Mouse (Mus musculus) layer of hippocampus, adult 2 months (tissue): ENCODE measurements around the gene Morn1. TPM values are rescaled to one million over a fixed set of nuclear protein-coding genes. Genes with fewer than 3 reads are reported as not detected.

Experiments
- DNase-seq, 2 experiments: peaks; one replicate each; pipeline ENCODE4 v3.0.0; 2022; ENCODE audit warnings: low spot score in 2 of 2
- H3K27ac ChIP-seq: fragments of 200-600 bp; 2 replicates; pipeline ENCODE4 v1.8.1; 2022
- H3K4me3 ChIP-seq: fragments of 200-600 bp; 2 replicates; pipeline ENCODE4 v1.8.1; 2022; ENCODE audit warnings: mild to moderate bottlenecking
- CTCF ChIP-seq: fragments of 200-600 bp; conservative IDR thresholded peaks from 2 replicates; pipeline ENCODE4 v1.8.1; 2022; ENCODE audit warnings: antibody characterized with exemption, mild to moderate bottlenecking, moderate library complexity
- total RNA-seq, 2 experiments: library from RNA; stranded (reverse); gene quantifications; 2 replicates each; pipeline ENCODE4 v1.2.3; 2021

Gene Morn1
- total RNA-seq, 2 experiments from 2014 or later, result 11.8 to 14.0 TPM

- H3K27ac ChIP-seq, result no peak overlapping the region
- no peak for DNase-seq
- no peak for TF ChIP-seq CTCF
- H3K4me3 ChIP-seq, result no peak overlapping the region
These were observed 84.3 kb downstream of the Morn1 start for GRCm38 (mm10) chr4:155170614-155171212.

GRCm38 (mm10) chr4:155171961-155172533 lies 85.7 kb downstream of the Morn1 start:
- Histone ChIP-seq H3K27ac (peak overlapping the region; percentile 89), H3K4me3 (0 out of 2 replicates have a peak overlapping the region, but pooled peaks have one; percentile 33)
- no peak for TF ChIP-seq CTCF
- DNase-seq, result peak in 1 of 2 experiments; percentile 59

- peak overlapping the region; percentile 89 for H3K27ac ChIP-seq
- peak; percentile 60 to 66 for DNase-seq
- TF ChIP-seq CTCF, result no peak
- H3K4me3 ChIP-seq, result peak overlapping the region; percentile 33
These were observed 86.8 kb downstream of the Morn1 start for GRCm38 (mm10) chr4:155172909-155173821.

GRCm38 (mm10) chr4:155173822-155174785 lies 87.7 kb downstream of the Morn1 start:
- peak overlapping the region; percentile 89 for H3K27ac ChIP-seq
- no peak overlapping the region; the same call in 1 of the 2 replicates for H3K4me3 ChIP-seq
- no peak for DNase-seq
- TF ChIP-seq CTCF, result no peak

- DNase-seq, result no peak
- no peak for TF ChIP-seq CTCF
- Histone ChIP-seq H3K27ac (peak overlapping the region; percentile 85), H3K4me3 (no peak overlapping the region)
These were observed 89.8 kb downstream of the Morn1 start for GRCm38 (mm10) chr4:155176210-155176609.

GRCm38 (mm10) chr4:155178274-155178673 lies 91.9 kb downstream of the Morn1 start:
- peak; percentile 51 to 68 for DNase-seq
- Histone ChIP-seq H3K27ac (peak overlapping the region; percentile 85), H3K4me3 (peak overlapping the region; percentile 0; the same call in 1 of the 2 replicates)
- TF ChIP-seq CTCF, result no peak

- H3K4me3 ChIP-seq, result peak overlapping the region; percentile 6; the same call in 1 of the 2 replicates
- peak overlapping the region; percentile 85 for H3K27ac ChIP-seq
- no peak for DNase-seq
- TF ChIP-seq CTCF, result no peak
These were observed 92.7 kb downstream of the Morn1 start for GRCm38 (mm10) chr4:155178981-155179512.

- no peak overlapping the region for H3K27ac ChIP-seq
- DNase-seq, result no peak
- TF ChIP-seq CTCF, result no peak
- no peak overlapping the region for H3K4me3 ChIP-seq
These were observed 96.8 kb downstream of the Morn1 start for GRCm38 (mm10) chr4:155183201-155183600.

- no peak for DNase-seq
- H3K27ac ChIP-seq, result no peak overlapping the region; the same call in 1 of the 2 replicates
- no peak overlapping the region for H3K4me3 ChIP-seq
- no peak for TF ChIP-seq CTCF
These were observed 98.1 kb downstream of the Morn1 start for GRCm38 (mm10) chr4:155184248-155185070.

- Histone ChIP-seq H3K27ac (no peak overlapping the region; the same call in 1 of the 2 replicates), H3K4me3 (no peak overlapping the region)
- DNase-seq, result no peak
These were observed 99.5 kb downstream of the Morn1 start for GRCm38 (mm10) chr4:155185845-155186244.

GRCm38 (mm10) chr4:155187192-155187674 lies 100.9 kb downstream of the Morn1 start:
- no peak for DNase-seq
- no peak for TF ChIP-seq CTCF
- Histone ChIP-seq H3K27ac (peak overlapping the region; percentile 51), H3K4me3 (no peak overlapping the region)

More at GRCm38 (mm10) chr4:155185845-155186244, 99.5 kb downstream of the Morn1 start:
- TF ChIP-seq CTCF, result no peak
